Mouse (Mus musculus): Measurements from ENCODE around the gene 4930404H24Rik. TPM values are rescaled to one million over a fixed set of nuclear protein-coding genes. Genes with fewer than 3 reads are reported as not detected.

4930404H24Rik gene
- polyA plus RNA-seq, 1 experiment: not detected

- TF ChIP-seq CTCF (IDR thresholded peaks at IDR 0.05; ENCODE audit: extremely low read depth, insufficient read length, insufficient replicate concordance, low read depth, low read length) (no peak), POLR2A (IDR thresholded peaks at IDR 0.05; ENCODE audit: low read depth, low read length) (no peak)
- 80% methylated on average over 8 of the region's 8 CpGs for WGBS
- H3K27ac ChIP-seq (ENCODE audit: insufficient read depth, low read depth, low read length): no peak overlapping the region
- H3K27me3 ChIP-seq (ENCODE audit: control insufficient read depth, insufficient read depth, low read length): no peaks in the 10 kb centered on the region
- no peak overlapping the region for H3K4me3 ChIP-seq (ENCODE audit: low read depth, low read length)
- H3K36me3 ChIP-seq (ENCODE audit: control insufficient read depth, insufficient read depth, low read length): no peaks in the 10 kb centered on the region
- H3K4me1 ChIP-seq (ENCODE audit: control insufficient read depth, insufficient read depth, insufficient read length, low read length): no peaks in the 10 kb centered on the region; the same call in 1 of the 2 replicates
These were observed 50.5 kb downstream of the 4930404H24Rik start for GRCm38 (mm10) chr2:153542936-153543668.

Other genes starting within 250 kb of the 4930404H24Rik start
- 2.8 and 4.9 TPM in 2 replicates for gene Kif3b, start 201.4 kb upstream of the 4930404H24Rik start, polyA plus RNA-seq (2012; rRNA removed)
- 3.1 and 6.7 TPM in 2 replicates for gene Asxl1, start 147.0 kb upstream of the 4930404H24Rik start, polyA plus RNA-seq (2012; rRNA removed)
- 23.5 and 47.5 TPM in 2 replicates for gene Nol4l, start 37.2 kb downstream of the 4930404H24Rik start, polyA plus RNA-seq (2012; rRNA removed)
- 9.0 and 16.2 TPM in 2 replicates for gene Commd7, start 140.0 kb downstream of the 4930404H24Rik start, polyA plus RNA-seq (2012; rRNA removed)
- 0.61 and 0.98 TPM in 2 replicates for gene Dnmt3b, start 156.7 kb downstream of the 4930404H24Rik start, polyA plus RNA-seq (2012; rRNA removed)
- gene Dnmt3c, start 203.9 kb downstream of the 4930404H24Rik start, polyA plus RNA-seq (2012; rRNA removed): not detected in 2 replicates
- 1.5 and 3.8 TPM in 2 replicates for gene Mapre1, start 248.5 kb downstream of the 4930404H24Rik start, polyA plus RNA-seq (2012; rRNA removed)